Mouse (Mus musculus) heart, embryonic 14.5 days (tissue): ENCODE measurements around the gene Jmjd4. TPM values are rescaled to one million over a fixed set of nuclear protein-coding genes. Genes with fewer than 3 reads are reported as not detected.

ENCODE experiments used
- ATAC-seq: fragments of 200-750 bp; cut with Nextera tagmentation; 2 replicates; pipeline ENCODE4 v1.8.0; 2017; ENCODE audit warnings: low read depth, moderate TSS enrichment; ENCODE audit not compliant: insufficient number of reproducible peaks, insufficient read depth, low FRiP score
- H3K27ac ChIP-seq, 2 experiments: fragments of 200-500 bp in 1 of 2; fragments of 300-500 bp in 1 of 2; sonication (generic) in 1 of 2; replicated peaks in 1 of 2; 2 replicates each; pipeline ENCODE4 v1.5.1; 2012 to 2014; ENCODE audit warnings: low read depth in 2 of 2, low read length in 2 of 2, control low read depth in 1 of 2, mild to moderate bottlenecking in 1 of 2, mixed read lengths in 1 of 2; ENCODE audit not compliant: control insufficient read depth in 1 of 2, insufficient read depth in 1 of 2
- H3K27me3 ChIP-seq: fragments of 300-500 bp; sonication (generic); 2 replicates; pipeline ENCODE4 v1.6.1; 2014; ENCODE audit warnings: mild to moderate bottlenecking, low read length, control low read depth; ENCODE audit not compliant: control insufficient read depth, insufficient read depth
- H3K36me3 ChIP-seq: fragments of 300-500 bp; sonication (generic); 2 replicates; pipeline ENCODE4 v1.6.1; 2014; ENCODE audit warnings: mild to moderate bottlenecking, control low read depth, low read length, mixed read lengths; ENCODE audit not compliant: control insufficient read depth, insufficient read depth
- H3K4me1 ChIP-seq, 2 experiments: fragments of 200-500 bp in 1 of 2; fragments of 300-500 bp in 1 of 2; sonication (generic) in 1 of 2; 2 replicates each; pipeline ENCODE4 v1.6.1; 2012 to 2014; ENCODE audit warnings: low read length in 2 of 2, control low read depth in 1 of 2, mixed read lengths in 1 of 2; ENCODE audit not compliant: control insufficient read depth in 2 of 2, insufficient read depth in 2 of 2
- H3K4me2 ChIP-seq: fragments of 300-500 bp; sonication (generic); 2 replicates; pipeline ENCODE4 v1.6.1; 2014; ENCODE audit warnings: mild to moderate bottlenecking, low read length
- H3K4me3 ChIP-seq, 2 experiments: fragments of 200-500 bp in 1 of 2; fragments of 300-500 bp in 1 of 2; sonication (generic) in 1 of 2; 2 replicates each; pipeline ENCODE4 v1.5.1; 2012 to 2014; ENCODE audit warnings: low read length in 2 of 2, mild to moderate bottlenecking in 2 of 2, control low read depth in 1 of 2, low read depth in 1 of 2, moderate library complexity in 1 of 2; ENCODE audit not compliant: control insufficient read depth in 1 of 2, insufficient read depth in 1 of 2
- H3K9ac ChIP-seq: fragments of 300-500 bp; sonication (generic); 2 replicates; pipeline ENCODE4 v1.6.1; 2014; ENCODE audit warnings: mild to moderate bottlenecking, low read length
- H3K9me3 ChIP-seq: fragments of 300-500 bp; sonication (generic); 2 replicates; pipeline ENCODE4 v1.6.1; 2016; ENCODE audit warnings: low read length, control low read depth; ENCODE audit not compliant: control insufficient read depth
- WGBS: fragments of 180-500 bp; shearing (Covaris S2); extraction: QIAGEN DNeasy Blood & Tissue Kit; methylation state at CpG from one replicate; pipeline ENCODE4 v1.1.7; 2014; 5-methylcytosine and 5-hydroxymethylcytosine counted together
- polyA plus RNA-seq: library from polyadenylated mRNA; unstranded; fragments of >200 nt; fragmentation: Nextera tagmentation; extraction: Ambion mirVana; gene quantifications from 2 replicates; pipeline ENCODE4 v1.2.1, GENCODE M21; 2014

Gene Jmjd4
- polyA plus RNA-seq, 1 experiment from 2014 or later = 11.4 TPM

GRCm38 (mm10) chr11:59497747-59498146 is 47.9 kb downstream of the Jmjd4 start:
- Histone ChIP-seq H3K4me1 (no peaks in the 10 kb centered on the region), H3K27me3 (no peaks in the 10 kb centered on the region), H3K36me3 (peaks cover 99% of the 10 kb centered on the region), H3K4me3 (no peak overlapping the region), H3K27ac (no peak overlapping the region), H3K9me3 (no peaks in the 10 kb centered on the region), H3K9ac (no peak overlapping the region), H3K4me2 (no peak overlapping the region)
- no peak for ATAC-seq
- WGBS = 91% methylated on average over 7 of the region's 7 CpGs

DNA sequence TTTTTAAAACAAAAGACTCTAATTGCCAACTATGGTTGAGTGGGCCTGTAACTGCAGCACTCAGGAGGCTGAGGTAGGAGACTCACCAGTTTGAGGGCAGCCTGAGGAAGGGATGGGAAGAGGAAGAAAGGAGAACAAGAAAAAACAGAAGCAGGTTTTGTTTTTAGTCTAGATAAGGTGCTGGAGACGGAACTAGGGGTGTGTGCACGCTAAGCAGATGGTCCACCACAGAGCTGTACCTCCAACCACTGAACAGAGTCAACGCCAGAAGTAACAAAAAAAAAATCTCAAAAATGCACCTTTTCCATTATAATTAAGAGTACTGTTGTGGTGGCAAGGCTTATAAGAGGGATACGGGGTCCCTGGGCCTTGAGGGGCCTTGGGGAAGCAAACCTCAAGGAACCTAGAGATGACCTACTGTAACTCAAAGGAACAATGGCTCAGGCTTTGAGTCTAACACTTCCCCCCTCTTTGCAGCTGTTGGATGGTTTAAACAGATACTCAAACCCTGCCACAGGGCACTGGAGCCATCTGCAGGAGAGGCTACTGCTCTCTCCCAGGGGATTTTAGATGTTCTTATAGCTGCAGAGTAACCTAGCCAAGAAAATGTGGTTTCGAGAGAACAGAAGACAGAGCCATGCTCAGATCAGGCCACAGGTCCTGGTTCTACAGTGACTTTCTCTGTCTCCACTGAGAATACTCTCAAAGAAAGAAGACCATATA is 52.3 kb downstream of the Jmjd4 start:
- peaks cover 6 to 10% of the 10 kb centered on the region in 2 experiments for H3K4me1 ChIP-seq
- H3K27me3 ChIP-seq = no peaks in the 10 kb centered on the region
- peaks cover 75% of the 10 kb centered on the region for H3K36me3 ChIP-seq
- WGBS = 82% methylated on average over 5 of the region's 5 CpGs
- H3K9ac ChIP-seq = no peak overlapping the region
- no peak overlapping the region for H3K4me3 ChIP-seq
- no peak for ATAC-seq
- H3K4me2 ChIP-seq = no peak overlapping the region
- H3K27ac ChIP-seq = no peak overlapping the region
- no peaks in the 10 kb centered on the region for H3K9me3 ChIP-seq

DNA sequence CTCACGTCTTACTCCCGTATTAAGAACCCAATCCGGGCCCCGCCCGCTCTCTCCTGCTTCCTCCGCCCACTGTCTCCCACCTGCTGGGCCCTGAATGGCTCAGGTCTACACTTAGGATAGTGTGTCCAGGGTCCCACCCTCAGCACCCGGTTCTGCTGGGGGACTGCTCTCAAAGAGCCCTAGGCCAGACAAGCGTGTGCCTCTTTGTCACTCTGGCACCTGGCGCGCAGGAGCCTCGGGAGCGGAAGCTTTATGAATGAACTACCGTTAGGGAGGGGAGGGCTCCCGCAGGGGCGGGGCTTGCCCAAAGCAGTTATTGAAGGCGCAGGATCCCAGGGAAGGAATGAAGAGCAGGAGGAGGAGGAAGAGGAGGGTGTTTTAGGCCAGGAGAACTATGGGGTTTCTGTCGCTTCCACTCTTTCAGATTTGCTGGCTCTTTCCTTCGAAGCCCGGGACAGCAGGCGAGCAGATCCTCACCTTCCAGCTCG is 55.5 kb downstream of the Jmjd4 start:
- Histone ChIP-seq H3K9ac (peak overlapping the region; percentile 84), H3K27ac (peak overlapping the region; percentile 47 to 91), H3K27me3 (no peaks in the 10 kb centered on the region), H3K9me3 (no peaks in the 10 kb centered on the region), H3K4me1 (peaks cover 10 to 13% of the 10 kb centered on the region in 2 experiments), H3K4me3 (peak overlapping the region; percentile 70 to 75), H3K4me2 (peak overlapping the region; percentile 89), H3K36me3 (peaks cover 58% of the 10 kb centered on the region)
- no peak for ATAC-seq
- under 1% methylated on average over 21 of the region's 21 CpGs for WGBS

- Histone ChIP-seq H3K9me3 (no peaks in the 10 kb centered on the region), H3K36me3 (peaks cover 56% of the 10 kb centered on the region), H3K4me2 (peak overlapping the region; percentile 89), H3K9ac (peak overlapping the region; percentile 84), H3K4me3 (peak overlapping the region; percentile 70 to 75), H3K27me3 (no peaks in the 10 kb centered on the region), H3K4me1 (peaks cover 10 to 13% of the 10 kb centered on the region in 2 experiments), H3K27ac (peak overlapping the region; percentile 68 to 91)
- peak; percentile 97 for ATAC-seq
- WGBS = under 1% methylated on average over 66 of the region's 71 CpGs
Measured at GRCm38 (mm10) chr11:59505839-59506712, 56.2 kb downstream of the Jmjd4 start.

GRCm38 (mm10) chr11:59506713-59507074 is 56.8 kb downstream of the Jmjd4 start:
- ATAC-seq = peak; percentile 2; the same call in 1 of the 2 replicates
- under 1% methylated on average over 14 of the region's 14 CpGs for whole genome bisulfite sequencing

More at GRCm38 (mm10) chr11:59506713-59507074, 56.8 kb downstream of the Jmjd4 start:
- H3K9me3 ChIP-seq = no peaks in the 10 kb centered on the region
- peaks cover 10 to 13% of the 10 kb centered on the region in 2 experiments for H3K4me1 ChIP-seq
- peak overlapping the region; percentile 68 to 91 for H3K27ac ChIP-seq
- H3K4me2 ChIP-seq = peak overlapping the region; percentile 89
- peaks cover 51% of the 10 kb centered on the region for H3K36me3 ChIP-seq
- no peaks in the 10 kb centered on the region for H3K27me3 ChIP-seq
- peak overlapping the region; percentile 70 to 75 for H3K4me3 ChIP-seq
- H3K9ac ChIP-seq = peak overlapping the region; percentile 84

Other genes starting within 250 kb of the Jmjd4 start
- 131 and 133 TPM in 2 replicates for gene Mrpl55, start 247.6 kb upstream of the Jmjd4 start, polyA plus RNA-seq
- gene 2310033P09Rik, start 241.7 kb upstream of the Jmjd4 start, polyA plus RNA-seq = 20.0 and 22.1 TPM in 2 replicates
- 556 and 557 TPM in 2 replicates for gene Arf1, start 221.8 kb upstream of the Jmjd4 start, polyA plus RNA-seq
- not detected in 2 replicates for gene Wnt3a, start 159.3 kb upstream of the Jmjd4 start, polyA plus RNA-seq
- 0.97 and 1.2 TPM in 2 replicates for gene Wnt9a, start 143.1 kb upstream of the Jmjd4 start, polyA plus RNA-seq
- gene Prss38, start 74.4 kb upstream of the Jmjd4 start, polyA plus RNA-seq = not detected in 2 replicates
- 93.8 and 98.8 TPM in 2 replicates for gene Snap47, start 1.1 kb downstream of the Jmjd4 start, polyA plus RNA-seq
- gene Zfp867, start 22.4 kb downstream of the Jmjd4 start, polyA plus RNA-seq = 7.6 and 7.9 TPM in 2 replicates
- 12.0 and 13.4 TPM in 2 replicates for gene Zkscan17, start 76.7 kb downstream of the Jmjd4 start, polyA plus RNA-seq
- gene Nlrp3, start 91.5 kb downstream of the Jmjd4 start, polyA plus RNA-seq = 0.11 TPM in 2 replicates
- not detected in 2 replicates for gene Olfr222, start 126.2 kb downstream of the Jmjd4 start, polyA plus RNA-seq
- gene Olfr223, start 143.2 kb downstream of the Jmjd4 start, polyA plus RNA-seq = not detected in 2 replicates
- 64.7 and 68.7 TPM in 2 replicates for gene Mprip, start 211.3 kb downstream of the Jmjd4 start, polyA plus RNA-seq